Mouse (Mus musculus) urinary bladder, postnatal 14 days (tissue): ENCODE measurements at regions not wholly inside any gene's neighbourhood (a gene's known extent, or its start where the extent isn't known, plus 50 kb on each side); places are given as distances from the start of the nearest gene placed in this dataset.
A peak's percentile ranks its signal among the peaks of the same experiment; 100 is the strongest.

Experiments used
- DNase-seq: peaks from one replicate; pipeline ENCODE4 v3.0.0; 2021; ENCODE audit warnings: low spot score

- DNase-seq: no peak
These were observed 54.5 kb upstream of the Slc7a1 start for GRCm38 (mm10) chr5:148454200-148454599.

- no peak for DNase-seq
These were observed 54.1 kb upstream of the Slc7a1 start for GRCm38 (mm10) chr5:148453776-148454175.

GRCm38 (mm10) chr5:148452909-148453632 is 53.4 kb upstream of the Slc7a1 start:
- no peak for DNase-seq

- peak; percentile 68 for DNase-seq
These were observed 52.1 kb upstream of the Slc7a1 start for GRCm38 (mm10) chr5:148451811-148452210.

- peak; percentile 73 for DNase-seq
These were observed 51.2 kb upstream of the Slc7a1 start for GRCm38 (mm10) chr5:148450924-148451323.
